Mouse (Mus musculus): ENCODE measurements around the gene Olfr789. TPM values are rescaled to one million over a fixed set of nuclear protein-coding genes. Genes with fewer than 3 reads are reported as not detected.

Olfr789 gene
- polyA plus RNA-seq (2014; fragmentation: Nextera tagmentation; extraction: Ambion mirVana), result not detected in 2 replicates

GRCm38 (mm10) chr10:129484452-129484851, at the start of gene Olfr789:
Olfr789 (plus strand) TSS chr10:129484752.
- H3K36me3 ChIP-seq (ENCODE audit: control insufficient read depth, insufficient read depth, low read length), result no peaks in the 10 kb centered on the region
- H3K27ac ChIP-seq (replicated peaks; ENCODE audit: low read depth, low read length), result no peak within 1 kb of the TSS
- no peak within 1 kb of the TSS for H3K9ac ChIP-seq (ENCODE audit: low read length)
- H3K4me3 ChIP-seq (ENCODE audit: low read depth, low read length), result no peak within 1 kb of the TSS
- no peaks in the 10 kb centered on the region for H3K4me1 ChIP-seq (ENCODE audit: control insufficient read depth, insufficient read depth, low read length)
- ATAC-seq (ENCODE audit: insufficient number of reproducible peaks, low FRiP score, low TSS enrichment, low read depth) (no peak), DNase-seq (ENCODE audit: low spot score) (no peak)
- WGBS, result 65% methylated on average over 2 of the region's 2 CpGs
- no peaks in the 10 kb centered on the region for H3K27me3 ChIP-seq (ENCODE audit: control insufficient read depth, insufficient read depth, low read length)
- H3K4me2 ChIP-seq (ENCODE audit: low read depth, severe bottlenecking), result no peak within 1 kb of the TSS
- no peaks in the 10 kb centered on the region for H3K9me3 ChIP-seq (ENCODE audit: control insufficient read depth, low read length)

- DNase-seq (ENCODE audit: low spot score) (no peak), ATAC-seq (ENCODE audit: insufficient number of reproducible peaks, low FRiP score, low TSS enrichment, low read depth) (no peak)
- Histone ChIP-seq H3K36me3 (ENCODE audit: control insufficient read depth, insufficient read depth, low read length) (no peaks in the 10 kb centered on the region), H3K4me1 (ENCODE audit: control insufficient read depth, insufficient read depth, low read length) (no peaks in the 10 kb centered on the region), H3K27me3 (ENCODE audit: control insufficient read depth, insufficient read depth, low read length) (no peaks in the 10 kb centered on the region), H3K9ac (ENCODE audit: low read length) (no peak within 1 kb of the TSS), H3K27ac (replicated peaks; ENCODE audit: low read depth, low read length) (no peak within 1 kb of the TSS), H3K9me3 (ENCODE audit: control insufficient read depth, low read length) (no peaks in the 10 kb centered on the region), H3K4me3 (ENCODE audit: low read depth, low read length) (no peak within 1 kb of the TSS), H3K4me2 (ENCODE audit: low read depth, severe bottlenecking) (no peak within 1 kb of the TSS)
- WGBS, result 84% methylated on average over 3 of the region's 3 CpGs
Observed at GRCm38 (mm10) chr10:129461562-129461961, 23.0 kb upstream of the Olfr789 start, which contains the start of gene Olfr787. Olfr787 (plus strand) TSS chr10:129461862.

GRCm38 (mm10) chr10:129470698-129471097, 13.9 kb upstream of the Olfr789 start, which contains the start of gene Olfr788:
Olfr788 (plus strand) TSS chr10:129470998.
- DNase-seq (ENCODE audit: low spot score) (no peak), ATAC-seq (ENCODE audit: insufficient number of reproducible peaks, low FRiP score, low TSS enrichment, low read depth) (no peak)
- Histone ChIP-seq H3K4me1 (ENCODE audit: control insufficient read depth, insufficient read depth, low read length) (no peaks in the 10 kb centered on the region), H3K27ac (replicated peaks; ENCODE audit: low read depth, low read length) (no peak within 1 kb of the TSS), H3K9ac (ENCODE audit: low read length) (no peak within 1 kb of the TSS), H3K4me3 (ENCODE audit: low read depth, low read length) (no peak within 1 kb of the TSS), H3K4me2 (ENCODE audit: low read depth, severe bottlenecking) (no peak within 1 kb of the TSS), H3K27me3 (ENCODE audit: control insufficient read depth, insufficient read depth, low read length) (no peaks in the 10 kb centered on the region), H3K36me3 (ENCODE audit: control insufficient read depth, insufficient read depth, low read length) (no peaks in the 10 kb centered on the region), H3K9me3 (ENCODE audit: control insufficient read depth, low read length) (no peaks in the 10 kb centered on the region)

GRCm38 (mm10) chr10:129473256-129473655, 11.3 kb upstream of the Olfr789 start:
- no peaks in the 10 kb centered on the region for H3K4me1 ChIP-seq (ENCODE audit: control insufficient read depth, insufficient read depth, low read length)
- WGBS, result 71% methylated on average over 2 of the region's 2 CpGs

GRCm38 (mm10) chr10:129473723-129474122, 10.8 kb upstream of the Olfr789 start:
- ATAC-seq (ENCODE audit: insufficient number of reproducible peaks, low FRiP score, low TSS enrichment, low read depth), result no peak
- H3K9me3 ChIP-seq (ENCODE audit: control insufficient read depth, low read length), result no peaks in the 10 kb centered on the region
- no peak overlapping the region for H3K9ac ChIP-seq (ENCODE audit: low read length)
- H3K27ac ChIP-seq (replicated peaks; ENCODE audit: low read depth, low read length), result no peak overlapping the region
- no peaks in the 10 kb centered on the region for H3K36me3 ChIP-seq (ENCODE audit: control insufficient read depth, insufficient read depth, low read length)
- no peak for DNase-seq (ENCODE audit: low spot score)
- no peaks in the 10 kb centered on the region for H3K4me1 ChIP-seq (ENCODE audit: control insufficient read depth, insufficient read depth, low read length)
- no peak overlapping the region for H3K4me3 ChIP-seq (ENCODE audit: low read depth, low read length)
- H3K27me3 ChIP-seq (ENCODE audit: control insufficient read depth, insufficient read depth, low read length), result no peaks in the 10 kb centered on the region
- no peak overlapping the region for H3K4me2 ChIP-seq (ENCODE audit: low read depth, severe bottlenecking)

More at GRCm38 (mm10) chr10:129473256-129473655, 11.3 kb upstream of the Olfr789 start:
- Histone ChIP-seq H3K4me3 (ENCODE audit: low read depth, low read length) (no peak overlapping the region), H3K9me3 (ENCODE audit: control insufficient read depth, low read length) (no peaks in the 10 kb centered on the region), H3K4me2 (ENCODE audit: low read depth, severe bottlenecking) (no peak overlapping the region), H3K9ac (ENCODE audit: low read length) (no peak overlapping the region), H3K27me3 (ENCODE audit: control insufficient read depth, insufficient read depth, low read length) (no peaks in the 10 kb centered on the region), H3K36me3 (ENCODE audit: control insufficient read depth, insufficient read depth, low read length) (no peaks in the 10 kb centered on the region), H3K27ac (replicated peaks; ENCODE audit: low read depth, low read length) (no peak overlapping the region)
- ATAC-seq (ENCODE audit: insufficient number of reproducible peaks, low FRiP score, low TSS enrichment, low read depth) (no peak), DNase-seq (ENCODE audit: low spot score) (no peak)

- no peaks in the 10 kb centered on the region for H3K9me3 ChIP-seq (ENCODE audit: control insufficient read depth, low read length)
- no peak overlapping the region for H3K27ac ChIP-seq (replicated peaks; ENCODE audit: low read depth, low read length)
- no peak overlapping the region for H3K4me2 ChIP-seq (ENCODE audit: low read depth, severe bottlenecking)
- DNase-seq (ENCODE audit: low spot score), result no peak
- H3K36me3 ChIP-seq (ENCODE audit: control insufficient read depth, insufficient read depth, low read length), result no peaks in the 10 kb centered on the region
- ATAC-seq (ENCODE audit: insufficient number of reproducible peaks, low FRiP score, low TSS enrichment, low read depth), result no peak
- WGBS, result 85% methylated on average over 2 of the region's 2 CpGs
- no peak overlapping the region for H3K9ac ChIP-seq (ENCODE audit: low read length)
- H3K4me3 ChIP-seq (ENCODE audit: low read depth, low read length), result no peak overlapping the region
- H3K4me1 ChIP-seq (ENCODE audit: control insufficient read depth, insufficient read depth, low read length), result no peaks in the 10 kb centered on the region
- H3K27me3 ChIP-seq (ENCODE audit: control insufficient read depth, insufficient read depth, low read length), result no peaks in the 10 kb centered on the region
Observed at GRCm38 (mm10) chr10:129490101-129490500, 5.5 kb downstream of the Olfr789 start.

GRCm38 (mm10) chr10:129498192-129498591, 13.6 kb downstream of the Olfr789 start, which contains the start of gene Olfr790:
Olfr790 (plus strand) TSS chr10:129498492.
- H3K36me3 ChIP-seq (ENCODE audit: control insufficient read depth, insufficient read depth, low read length), result no peaks in the 10 kb centered on the region
- H3K27me3 ChIP-seq (ENCODE audit: control insufficient read depth, insufficient read depth, low read length), result no peaks in the 10 kb centered on the region
- DNase-seq (ENCODE audit: low spot score) (no peak), ATAC-seq (ENCODE audit: insufficient number of reproducible peaks, low FRiP score, low TSS enrichment, low read depth) (no peak)
- no peak within 1 kb of the TSS for H3K9ac ChIP-seq (ENCODE audit: low read length)
- no peak within 1 kb of the TSS for H3K4me3 ChIP-seq (ENCODE audit: low read depth, low read length)
- H3K27ac ChIP-seq (replicated peaks; ENCODE audit: low read depth, low read length), result no peak within 1 kb of the TSS
- H3K9me3 ChIP-seq (ENCODE audit: control insufficient read depth, low read length), result no peaks in the 10 kb centered on the region
- no peaks in the 10 kb centered on the region for H3K4me1 ChIP-seq (ENCODE audit: control insufficient read depth, insufficient read depth, low read length)
- H3K4me2 ChIP-seq (ENCODE audit: low read depth, severe bottlenecking), result no peak within 1 kb of the TSS

GRCm38 (mm10) chr10:129521492-129521891, 36.9 kb downstream of the Olfr789 start, which contains the start of gene Olfr791:
Olfr791 (plus strand) TSS chr10:129521792.
- WGBS, result 76% methylated on average over 3 of the region's 3 CpGs

GRCm38 (mm10) chr10:129538862-129539261, 54.3 kb downstream of the Olfr789 start, which contains the start of gene Olfr792:
Olfr792 (plus strand) TSS chr10:129539162.
- Histone ChIP-seq H3K9me3 (ENCODE audit: control insufficient read depth, low read length) (no peaks in the 10 kb centered on the region), H3K36me3 (ENCODE audit: control insufficient read depth, insufficient read depth, low read length) (no peaks in the 10 kb centered on the region), H3K9ac (ENCODE audit: low read length) (no peak within 1 kb of the TSS), H3K4me2 (ENCODE audit: low read depth, severe bottlenecking) (no peak within 1 kb of the TSS), H3K4me3 (ENCODE audit: low read depth, low read length) (no peak within 1 kb of the TSS), H3K27ac (replicated peaks; ENCODE audit: low read depth, low read length) (no peak within 1 kb of the TSS), H3K4me1 (ENCODE audit: control insufficient read depth, insufficient read depth, low read length) (no peaks in the 10 kb centered on the region), H3K27me3 (ENCODE audit: control insufficient read depth, insufficient read depth, low read length) (no peaks in the 10 kb centered on the region)
- 88% methylated on average over 1 of the region's 1 CpGs for WGBS
- ATAC-seq (ENCODE audit: insufficient number of reproducible peaks, low FRiP score, low TSS enrichment, low read depth), result no peak
- no peak for DNase-seq (ENCODE audit: low spot score)

More at GRCm38 (mm10) chr10:129521492-129521891, 36.9 kb downstream of the Olfr789 start, which contains the start of gene Olfr791:
- Histone ChIP-seq H3K4me2 (ENCODE audit: low read depth, severe bottlenecking) (no peak within 1 kb of the TSS), H3K27ac (replicated peaks; ENCODE audit: low read depth, low read length) (no peak within 1 kb of the TSS), H3K9ac (ENCODE audit: low read length) (no peak within 1 kb of the TSS), H3K4me3 (ENCODE audit: low read depth, low read length) (no peak within 1 kb of the TSS), H3K9me3 (ENCODE audit: control insufficient read depth, low read length) (no peaks in the 10 kb centered on the region), H3K4me1 (ENCODE audit: control insufficient read depth, insufficient read depth, low read length) (no peaks in the 10 kb centered on the region), H3K27me3 (ENCODE audit: control insufficient read depth, insufficient read depth, low read length) (no peaks in the 10 kb centered on the region), H3K36me3 (ENCODE audit: control insufficient read depth, insufficient read depth, low read length) (no peaks in the 10 kb centered on the region)
- ATAC-seq (ENCODE audit: insufficient number of reproducible peaks, low FRiP score, low TSS enrichment, low read depth) (no peak), DNase-seq (ENCODE audit: low spot score) (no peak)

Measured in limb, embryonic 11.5 days (tissue).